In the genomic region with DNA sequence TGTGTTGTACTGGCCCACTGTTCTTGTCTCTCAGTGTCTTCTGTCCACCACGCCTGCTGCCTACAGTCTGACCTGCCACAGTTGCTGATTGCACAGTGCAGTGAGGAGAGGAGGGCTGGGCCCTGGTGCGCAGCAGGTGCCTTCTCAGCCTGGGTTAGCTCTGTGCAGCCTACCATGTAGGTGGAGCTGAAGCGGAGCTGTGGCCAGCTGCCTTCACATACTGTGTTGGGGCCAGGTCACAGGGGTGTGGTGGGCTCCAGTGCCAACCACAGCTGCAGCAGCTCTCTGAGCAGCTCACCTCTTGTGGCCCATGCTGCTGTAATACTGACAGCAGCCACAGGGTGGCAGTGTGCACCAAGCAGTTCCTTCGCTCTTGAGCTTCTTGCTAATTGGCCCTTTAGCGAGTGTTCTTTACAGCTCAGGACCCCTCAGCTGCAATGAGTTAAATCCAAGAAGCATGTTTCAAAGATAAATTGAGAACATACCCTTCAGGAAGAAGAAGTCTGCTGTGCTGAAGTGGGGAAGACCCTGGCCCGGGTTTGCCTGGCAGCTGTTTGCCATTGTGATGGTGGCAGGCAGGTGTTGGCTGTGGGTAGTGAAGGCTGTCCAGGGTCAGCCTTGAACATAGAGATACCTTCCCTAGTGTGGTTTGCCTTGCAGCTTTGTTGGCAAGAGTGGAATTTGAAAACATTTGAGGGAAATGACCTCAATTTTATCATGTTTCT, we compare ENCODE assay signal across 8 mouse cellular contexts. TPM values are rescaled to one million over a fixed set of nuclear protein-coding genes. Genes with fewer than 3 reads are reported as not detected.
DNase-seq lines count a peak whose midpoint lies in the region; ATAC-seq and TF ChIP-seq lines count a peak whose summit lies in the region.

No protein-coding gene starts in this region.

- H3K9ac ChIP-seq in heart, postnatal 0 days (replicated peaks; ENCODE audit: low read depth, low read length) = no peak overlapping the region
- no peak overlapping the region for H3K9ac ChIP-seq in liver, postnatal 0 days (replicated peaks)
- no peak overlapping the region for H3K9ac ChIP-seq in neural tube, embryonic 14.5 days (replicated peaks; ENCODE audit: low read depth, low read length)

- H3K9me3 ChIP-seq in heart, postnatal 0 days (replicated peaks; ENCODE audit: control insufficient read depth, low read length) = no peaks in the 10 kb centered on the region
- no peaks in the 10 kb centered on the region for H3K9me3 ChIP-seq in liver, postnatal 0 days (ENCODE audit: low read length)
- H3K9me3 ChIP-seq in neural tube, embryonic 14.5 days (ENCODE audit: control insufficient read depth, low read length) = no peaks in the 10 kb centered on the region

- no peak overlapping the region for H3K4me3 ChIP-seq in heart, postnatal 0 days (ENCODE audit: low read depth, low read length)
- H3K4me3 ChIP-seq in liver, postnatal 0 days (ENCODE audit: low read depth, low read length) = no peak overlapping the region
- no peak overlapping the region for H3K4me3 ChIP-seq in neural tube, embryonic 14.5 days (ENCODE audit: low read depth, low read length)

- ATAC-seq in erythroblast, adult 5-6 weeks (replicated peaks; ENCODE audit: low FRiP score, poor library complexity, severe bottlenecking) = peak; percentile 53
- ATAC-seq in heart, postnatal 0 days (ENCODE audit: insufficient read depth, low read depth) = peak; percentile 46
- ATAC-seq in liver, postnatal 0 days = peak; percentile 41
- ATAC-seq in neural tube, embryonic 14.5 days (ENCODE audit: low read depth) = peak; percentile 65

- H3K27me3 ChIP-seq in heart, postnatal 0 days (ENCODE audit: control insufficient read depth, insufficient read depth, low read length) = no peaks in the 10 kb centered on the region
- no peaks in the 10 kb centered on the region for H3K27me3 ChIP-seq in liver, postnatal 0 days (ENCODE audit: insufficient read depth, low read length)
- no peaks in the 10 kb centered on the region for H3K27me3 ChIP-seq in neural tube, embryonic 14.5 days (ENCODE audit: control insufficient read depth, insufficient read depth, low read length)

- TF ChIP-seq EP300 in heart, postnatal 0 days (IDR thresholded peaks at IDR 0.05; ENCODE audit: low read depth) = no peak
- TF ChIP-seq EP300 in liver, postnatal 0 days (IDR thresholded peaks at IDR 0.05; ENCODE audit: low read depth) = no peak

- no peak overlapping the region for H3K4me2 ChIP-seq in heart, postnatal 0 days (ENCODE audit: low read depth, low read length)
- no peak overlapping the region for H3K4me2 ChIP-seq in liver, postnatal 0 days (ENCODE audit: low read depth, low read length)
- H3K4me2 ChIP-seq in neural tube, embryonic 14.5 days (ENCODE audit: low read depth, low read length) = no peak overlapping the region

- peak; percentile 66 for DNase-seq in CD4-positive helper T cell, adult 2 months (ENCODE audit: low read depth, low spot score)
- DNase-seq in brain, adult 2 months (ENCODE audit: low read depth, low spot score) = peak; percentile 91
- peak; percentile 86 for DNase-seq in heart, postnatal 0 days (ENCODE audit: low spot score)
- DNase-seq in large intestine, adult 2 months (ENCODE audit: low read depth, low spot score) = peak; percentile 33
- peak; percentile 91 for DNase-seq in liver, postnatal 0 days
- DNase-seq in testis, postnatal 10 days (ENCODE audit: low spot score) = peak; percentile 94

- peaks cover 62% of the 10 kb centered on the region for H3K36me3 ChIP-seq in heart, postnatal 0 days (replicated peaks; ENCODE audit: control insufficient read depth, insufficient read depth, low read length)
- peaks cover 49% of the 10 kb centered on the region for H3K36me3 ChIP-seq in liver, postnatal 0 days (replicated peaks; ENCODE audit: insufficient read depth, low read length)
- peaks cover 17% of the 10 kb centered on the region; the same call in 1 of the 2 replicates for H3K36me3 ChIP-seq in neural tube, embryonic 14.5 days (ENCODE audit: control insufficient read depth, insufficient read depth, low read length)

- peak overlapping the region; percentile 18; the same call in 1 of the 2 replicates for H3K27ac ChIP-seq in heart, postnatal 0 days (ENCODE audit: low read depth)
- H3K27ac ChIP-seq in liver, postnatal 0 days (ENCODE audit: low read depth) = no peak overlapping the region
- no peak overlapping the region for H3K27ac ChIP-seq in neural tube, embryonic 14.5 days (ENCODE audit: low read depth, low read length)

- 38% methylated on average over 6 of the region's 6 CpGs for WGBS in heart, postnatal 0 days
- 46% methylated on average over 6 of the region's 6 CpGs for WGBS in large intestine, adult 2 months
- WGBS in liver, postnatal 0 days (ENCODE audit: insufficient replicate concordance) = 41% methylated on average over 6 of the region's 6 CpGs
- WGBS in neural tube, embryonic 14.5 days = 49% methylated on average over 6 of the region's 6 CpGs

- H3K4me1 ChIP-seq in heart, postnatal 0 days (ENCODE audit: control insufficient read depth, insufficient read depth) = peaks cover 12% of the 10 kb centered on the region; the same call in 1 of the 2 replicates
- peaks cover 34% of the 10 kb centered on the region for H3K4me1 ChIP-seq in liver, postnatal 0 days (ENCODE audit: insufficient read depth)
- H3K4me1 ChIP-seq in neural tube, embryonic 14.5 days (ENCODE audit: control insufficient read depth, insufficient read depth, low read length) = no peaks in the 10 kb centered on the region; the same call in 1 of the 2 replicates

- TF ChIP-seq CTCF in heart, postnatal 0 days (IDR thresholded peaks at IDR 0.05; ENCODE audit: low read depth) = peak; percentile 99
- TF ChIP-seq CTCF in liver, postnatal 0 days (IDR thresholded peaks at IDR 0.05; ENCODE audit: low read depth) = peak; percentile 99

RNA-seq across cellular contexts. Expression of a gene that starts 19.6 kb away (rescaled TPM):
- total RNA-seq in erythroblast, adult 5-6 weeks (2015; ENCODE audit: low replicate concordance) = 21.5 and 23.6 TPM in 2 replicates
- total RNA-seq in erythroblast, adult 5-6 weeks (2017; ENCODE audit: low replicate concordance) = 12.1 and 15.3 TPM in 2 replicates
- total RNA-seq in heart, postnatal 0 days (2014; rRNA removed; ENCODE audit: low replicate concordance) = 26.1 and 31.8 TPM in 2 replicates
- polyA plus RNA-seq in heart, postnatal 0 days (2015; fragmentation: Nextera tagmentation; extraction: Ambion mirVana) = 10.8 and 11.7 TPM in 2 replicates
- 3.3 and 3.6 TPM in 2 replicates for polyA plus RNA-seq in large intestine, adult 2 months (2012; rRNA removed)
- 4.9 and 6.0 TPM in 2 replicates for polyA plus RNA-seq in liver, postnatal 0 days (2015; fragmentation: Nextera tagmentation; extraction: Ambion mirVana)
- polyA plus RNA-seq in neural tube, embryonic 14.5 days (2014; fragmentation: Nextera tagmentation; extraction: Ambion mirVana) = 3.3 and 5.7 TPM in 2 replicates

RNA-seq across cellular contexts. Expression of a gene that starts 20.2 kb away (rescaled TPM):
- total RNA-seq in erythroblast, adult 5-6 weeks (2015; ENCODE audit: low replicate concordance) = 9.6 and 13.2 TPM in 2 replicates
- 7.0 and 18.7 TPM in 2 replicates for total RNA-seq in erythroblast, adult 5-6 weeks (2017; ENCODE audit: low replicate concordance)
- total RNA-seq in heart, postnatal 0 days (2014; rRNA removed; ENCODE audit: low replicate concordance) = 34.1 and 42.4 TPM in 2 replicates
- 201 and 207 TPM in 2 replicates for polyA plus RNA-seq in heart, postnatal 0 days (2015; fragmentation: Nextera tagmentation; extraction: Ambion mirVana)
- polyA plus RNA-seq in large intestine, adult 2 months (2012; rRNA removed) = 15.6 and 20.4 TPM in 2 replicates
- 103 and 105 TPM in 2 replicates for polyA plus RNA-seq in liver, postnatal 0 days (2015; fragmentation: Nextera tagmentation; extraction: Ambion mirVana)
- 55.2 and 63.2 TPM in 2 replicates for polyA plus RNA-seq in neural tube, embryonic 14.5 days (2014; fragmentation: Nextera tagmentation; extraction: Ambion mirVana)

RNA-seq across cellular contexts. Expression of a gene that starts 44.6 kb away (rescaled TPM):
- not detected in 2 replicates for total RNA-seq in erythroblast, adult 5-6 weeks (2015; ENCODE audit: low replicate concordance)
- not detected in 2 replicates for total RNA-seq in erythroblast, adult 5-6 weeks (2017; ENCODE audit: low replicate concordance)
- not detected in 2 replicates for total RNA-seq in heart, postnatal 0 days (2014; rRNA removed; ENCODE audit: low replicate concordance)
- polyA plus RNA-seq in heart, postnatal 0 days (2015; fragmentation: Nextera tagmentation; extraction: Ambion mirVana) = 0.32 and 0.48 TPM in 2 replicates
- 8.1 and 17.0 TPM in 2 replicates for polyA plus RNA-seq in large intestine, adult 2 months (2012; rRNA removed)
- polyA plus RNA-seq in liver, postnatal 0 days (2015; fragmentation: Nextera tagmentation; extraction: Ambion mirVana) = 1.0 and 1.9 TPM in 2 replicates
- 6.0 and 6.1 TPM in 2 replicates for polyA plus RNA-seq in neural tube, embryonic 14.5 days (2014; fragmentation: Nextera tagmentation; extraction: Ambion mirVana)

Comparison
In these comparisons a context has a peak if more than half of its experiments do, and no peak if none do; other contexts are left out.
1. DNase-seq: peak in every context shown above with its lines; median percentile 94 in testis, postnatal 10 days; 91 in brain, adult 2 months; 91 in liver, postnatal 0 days; 86 in heart, postnatal 0 days; 66 in CD4-positive helper T cell, adult 2 months; 33 in large intestine, adult 2 months.